Mouse (Mus musculus): ENCODE data around the gene Trpm3. TPM values are rescaled to one million over a fixed set of nuclear protein-coding genes. Genes with fewer than 3 reads are reported as not detected.

Trpm3 gene
- total and polyA plus RNA-seq, 2 experiments from 2014 or later, result 19.1 to 64.7 TPM

DNA sequence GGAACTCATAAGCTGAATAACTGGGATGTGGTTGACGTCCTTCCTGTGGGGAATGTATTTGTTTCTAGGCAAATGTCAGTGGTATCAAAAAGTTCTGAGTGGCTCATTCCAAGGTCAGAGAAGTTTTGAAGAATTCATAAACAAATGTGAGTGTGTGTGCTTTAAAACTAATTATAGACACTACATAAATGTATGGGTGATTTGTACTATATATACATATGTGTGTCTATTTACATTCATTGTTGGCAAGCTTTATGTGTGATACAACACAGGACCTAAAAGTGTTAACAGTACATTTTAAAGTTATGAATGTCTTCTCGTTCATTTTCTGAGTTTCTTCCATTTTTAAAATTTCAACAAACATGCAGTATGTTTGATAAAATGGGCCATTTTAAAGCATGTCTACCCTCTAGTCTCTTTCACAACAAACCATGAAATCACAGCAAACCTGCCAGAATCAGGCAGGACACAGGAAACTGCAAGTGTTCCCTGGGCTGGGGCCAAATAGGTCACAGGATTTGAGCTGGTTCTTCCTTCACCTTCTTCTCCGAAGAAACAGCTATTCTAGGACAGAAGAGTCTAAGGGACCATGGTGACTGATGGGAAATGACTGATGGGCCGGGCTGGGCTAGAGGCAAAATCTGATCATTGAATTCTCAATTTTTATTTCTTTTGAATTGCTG is 334.3 kb downstream of the Trpm3 start:
- no peaks in the 10 kb centered on the region for H3K27me3 ChIP-seq (ENCODE audit: insufficient read depth, low read length)
- H3K4me1 ChIP-seq (ENCODE audit: insufficient read depth, low read length), result no peaks in the 10 kb centered on the region
- WGBS, result 90% methylated on average over 4 of the region's 4 CpGs
- TF ChIP-seq CTCF (IDR thresholded peaks at IDR 0.05), result no peak
- ATAC-seq (ENCODE audit: low FRiP score) (no peak), DNase-seq (ENCODE audit: low spot score) (no peak)
- no peak overlapping the region for H3K4me3 ChIP-seq (ENCODE audit: low read depth, low read length)
- H3K4me2 ChIP-seq (ENCODE audit: low read depth, low read length, poor library complexity, severe bottlenecking), result no peak overlapping the region
- no peak overlapping the region for H3K27ac ChIP-seq (ENCODE audit: low read depth, low read length)
- H3K9ac ChIP-seq (replicated peaks; ENCODE audit: low read length, poor library complexity, severe bottlenecking), result no peak overlapping the region
- no peaks in the 10 kb centered on the region for H3K36me3 ChIP-seq (ENCODE audit: insufficient read depth, low read length)
- no peaks in the 10 kb centered on the region for H3K9me3 ChIP-seq (ENCODE audit: low read length)

DNA sequence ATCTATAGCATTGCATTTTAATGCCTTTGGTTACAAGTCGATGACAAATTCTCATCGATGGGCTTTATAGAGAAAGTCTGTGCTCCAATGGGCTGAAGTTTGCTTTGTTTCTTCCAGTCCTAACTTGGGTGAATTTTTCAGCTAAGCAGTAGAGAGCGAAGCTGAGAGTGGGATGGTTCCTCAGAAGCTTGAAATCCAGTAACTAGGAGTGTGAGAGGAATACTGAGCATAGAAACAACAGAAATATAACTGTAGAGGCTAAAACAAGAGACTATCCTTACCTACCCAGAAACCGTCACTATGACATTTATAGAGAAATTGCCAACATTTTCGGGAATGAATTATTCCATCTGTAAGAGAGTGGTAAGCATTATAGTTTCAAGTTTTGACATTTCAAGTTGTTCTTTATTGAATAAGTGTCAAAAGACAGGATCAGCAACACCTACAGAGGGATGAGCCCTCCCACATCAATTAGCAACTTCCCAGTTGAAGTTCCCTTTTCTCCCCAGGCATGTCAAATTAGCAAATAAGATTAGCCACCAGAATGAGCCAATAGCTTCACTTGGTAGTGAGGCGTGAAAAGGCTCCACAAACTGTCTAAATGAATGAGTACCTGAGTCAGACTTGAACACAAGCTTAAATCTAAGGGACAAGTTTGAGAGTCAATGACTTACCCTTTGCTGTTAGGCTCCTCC is 339.6 kb downstream of the Trpm3 start:
- H3K27me3 ChIP-seq (ENCODE audit: insufficient read depth, low read length), result no peaks in the 10 kb centered on the region
- H3K9ac ChIP-seq (replicated peaks; ENCODE audit: low read length, poor library complexity, severe bottlenecking), result no peak overlapping the region
- ATAC-seq (ENCODE audit: low FRiP score) (no peak), DNase-seq (ENCODE audit: low spot score) (no peak)
- H3K4me3 ChIP-seq (ENCODE audit: low read depth, low read length), result no peak overlapping the region
- no peak overlapping the region for H3K27ac ChIP-seq (ENCODE audit: low read depth, low read length)
- H3K36me3 ChIP-seq (ENCODE audit: insufficient read depth, low read length), result no peaks in the 10 kb centered on the region
- no peaks in the 10 kb centered on the region for H3K4me1 ChIP-seq (ENCODE audit: insufficient read depth, low read length)
- WGBS, result 83% methylated on average over 6 of the region's 6 CpGs
- no peak overlapping the region for H3K4me2 ChIP-seq (ENCODE audit: low read depth, low read length, poor library complexity, severe bottlenecking)
- no peaks in the 10 kb centered on the region for H3K9me3 ChIP-seq (ENCODE audit: low read length)
- no peak for TF ChIP-seq CTCF (IDR thresholded peaks at IDR 0.05)

DNA sequence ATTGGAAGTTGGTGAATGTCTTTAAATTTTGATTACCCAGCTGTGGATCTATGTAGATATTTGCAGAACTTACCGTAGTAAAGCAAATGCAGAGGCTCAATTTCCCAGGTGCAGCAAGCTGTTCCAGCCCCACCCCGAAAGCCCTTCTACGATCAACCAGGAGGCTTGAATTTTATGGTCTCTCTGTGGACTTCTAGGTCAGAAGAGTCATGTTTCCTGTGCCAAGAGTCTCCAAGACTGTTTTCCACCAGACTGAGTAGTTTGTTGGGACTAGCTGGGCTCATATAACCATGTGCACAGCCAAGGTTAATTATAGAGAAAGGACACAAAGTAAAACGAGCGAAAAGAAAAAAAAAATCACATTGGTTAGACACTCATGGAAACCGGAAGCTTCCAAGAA is 364.6 kb downstream of the Trpm3 start:
- ATAC-seq (ENCODE audit: low FRiP score) (no peak), DNase-seq (ENCODE audit: low spot score) (no peak)
- Histone ChIP-seq H3K4me2 (ENCODE audit: low read depth, low read length, poor library complexity, severe bottlenecking) (no peak overlapping the region), H3K9ac (replicated peaks; ENCODE audit: low read length, poor library complexity, severe bottlenecking) (no peak overlapping the region), H3K27ac (ENCODE audit: low read depth, low read length) (no peak overlapping the region), H3K36me3 (ENCODE audit: insufficient read depth, low read length) (no peaks in the 10 kb centered on the region), H3K27me3 (ENCODE audit: insufficient read depth, low read length) (no peaks in the 10 kb centered on the region), H3K4me1 (ENCODE audit: insufficient read depth, low read length) (no peaks in the 10 kb centered on the region), H3K9me3 (ENCODE audit: low read length) (no peaks in the 10 kb centered on the region), H3K4me3 (ENCODE audit: low read depth, low read length) (no peak overlapping the region)
- 88% methylated on average over 6 of the region's 6 CpGs for WGBS
- TF ChIP-seq CTCF (IDR thresholded peaks at IDR 0.05), result no peak

DNA sequence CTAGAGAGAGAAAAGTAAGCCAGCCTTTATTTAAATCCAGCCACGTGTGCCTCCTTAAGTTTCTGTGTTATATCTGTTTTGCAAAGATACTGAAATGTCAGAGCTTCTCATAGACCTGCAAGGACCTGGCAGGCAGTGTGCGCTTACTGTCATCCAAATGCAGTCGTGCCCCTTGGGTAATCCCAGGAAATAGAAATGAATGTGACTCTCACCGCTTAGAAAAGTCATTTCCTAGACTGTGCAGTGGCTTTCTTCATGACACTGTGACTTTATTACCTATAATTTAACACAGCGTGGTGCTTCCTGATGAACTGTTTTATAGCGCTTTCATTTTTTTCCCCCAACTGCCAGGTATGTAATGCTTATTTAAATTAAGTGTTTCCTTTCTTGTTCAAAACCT is 379.7 kb downstream of the Trpm3 start:
- no peak overlapping the region for H3K4me3 ChIP-seq (ENCODE audit: low read depth, low read length)
- no peak overlapping the region for H3K9ac ChIP-seq (replicated peaks; ENCODE audit: low read length, poor library complexity, severe bottlenecking)
- no peaks in the 10 kb centered on the region for H3K4me1 ChIP-seq (ENCODE audit: insufficient read depth, low read length)
- ATAC-seq (ENCODE audit: low FRiP score) (no peak), DNase-seq (ENCODE audit: low spot score) (peak; percentile 51)
- H3K36me3 ChIP-seq (ENCODE audit: insufficient read depth, low read length), result no peaks in the 10 kb centered on the region
- no peaks in the 10 kb centered on the region for H3K9me3 ChIP-seq (ENCODE audit: low read length)
- H3K27me3 ChIP-seq (ENCODE audit: insufficient read depth, low read length), result no peaks in the 10 kb centered on the region
- TF ChIP-seq CTCF (IDR thresholded peaks at IDR 0.05), result no peak
- WGBS, result 56% methylated on average over 6 of the region's 6 CpGs
- H3K4me2 ChIP-seq (ENCODE audit: low read depth, low read length, poor library complexity, severe bottlenecking), result no peak overlapping the region
- H3K27ac ChIP-seq (ENCODE audit: low read depth, low read length), result no peak overlapping the region

DNA sequence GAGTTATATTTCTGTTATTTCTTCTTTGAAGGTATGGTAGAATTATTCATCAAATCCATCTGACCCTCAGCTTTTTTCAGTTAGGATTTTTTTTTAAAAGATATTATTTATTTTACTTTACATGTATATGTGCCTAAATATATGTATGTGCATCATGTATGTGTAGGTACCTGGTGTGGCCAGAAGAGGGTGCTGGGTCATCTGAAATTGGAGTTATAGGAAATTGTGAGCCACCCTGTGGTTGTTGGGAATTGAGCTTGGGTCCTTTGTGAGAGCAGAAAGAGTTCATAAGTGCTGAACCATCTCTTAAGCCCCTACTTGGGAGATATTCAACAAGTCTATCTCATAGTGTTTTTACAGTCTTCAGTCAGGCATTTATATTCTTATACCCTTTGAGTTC is 389.1 kb downstream of the Trpm3 start:
- Histone ChIP-seq H3K4me2 (ENCODE audit: low read depth, low read length, poor library complexity, severe bottlenecking) (no peak overlapping the region), H3K4me1 (ENCODE audit: insufficient read depth, low read length) (no peaks in the 10 kb centered on the region), H3K36me3 (ENCODE audit: insufficient read depth, low read length) (no peaks in the 10 kb centered on the region), H3K9me3 (ENCODE audit: low read length) (no peaks in the 10 kb centered on the region), H3K27me3 (ENCODE audit: insufficient read depth, low read length) (no peaks in the 10 kb centered on the region), H3K4me3 (ENCODE audit: low read depth, low read length) (no peak overlapping the region), H3K9ac (replicated peaks; ENCODE audit: low read length, poor library complexity, severe bottlenecking) (no peak overlapping the region), H3K27ac (ENCODE audit: low read depth, low read length) (no peak overlapping the region)
- ATAC-seq (ENCODE audit: low FRiP score), result no peak
- DNase-seq (ENCODE audit: low spot score), result no peak
- peak; percentile 43 for TF ChIP-seq CTCF (IDR thresholded peaks at IDR 0.05)

DNA sequence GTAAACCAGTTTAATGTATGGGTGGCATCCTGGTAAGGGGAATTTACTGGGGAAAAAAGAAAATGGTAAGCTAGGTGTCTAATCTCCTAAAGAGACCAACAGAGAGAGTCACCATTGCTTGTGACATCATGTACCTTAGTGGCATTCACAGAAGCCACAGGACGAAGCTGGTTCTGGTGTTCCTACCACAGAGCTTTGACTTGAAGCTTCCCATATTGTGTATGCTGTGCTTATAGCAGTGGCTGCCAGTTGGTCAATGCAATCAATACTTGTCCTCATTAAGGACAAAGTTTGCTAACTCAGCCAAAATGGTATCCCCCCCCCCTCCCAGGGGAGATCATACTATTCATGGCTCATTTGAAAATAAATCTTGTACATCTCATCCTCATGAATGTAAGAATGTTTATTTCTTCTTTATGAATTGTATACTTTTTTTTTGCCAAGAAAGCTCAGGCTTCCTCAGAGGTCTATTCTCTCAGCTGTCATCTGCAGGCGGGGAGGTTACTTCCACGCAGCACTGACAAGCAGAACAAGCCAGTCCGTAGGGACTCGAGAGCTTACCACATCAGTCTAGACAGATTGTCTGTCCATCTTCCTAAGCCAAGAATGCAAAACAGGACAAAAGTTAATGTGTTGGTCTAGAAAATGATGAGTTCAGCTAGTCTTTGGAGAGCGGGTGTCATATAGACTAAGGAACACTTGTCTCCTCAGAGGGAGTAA is 404.3 kb downstream of the Trpm3 start:
- Histone ChIP-seq H3K4me1 (ENCODE audit: insufficient read depth, low read length) (no peaks in the 10 kb centered on the region), H3K27me3 (ENCODE audit: insufficient read depth, low read length) (no peaks in the 10 kb centered on the region), H3K27ac (ENCODE audit: low read depth, low read length) (no peak overlapping the region), H3K4me2 (ENCODE audit: low read depth, low read length, poor library complexity, severe bottlenecking) (no peak overlapping the region), H3K9me3 (ENCODE audit: low read length) (no peaks in the 10 kb centered on the region), H3K9ac (replicated peaks; ENCODE audit: low read length, poor library complexity, severe bottlenecking) (no peak overlapping the region), H3K36me3 (ENCODE audit: insufficient read depth, low read length) (no peaks in the 10 kb centered on the region), H3K4me3 (ENCODE audit: low read depth, low read length) (no peak overlapping the region)
- ATAC-seq (ENCODE audit: low FRiP score), result no peak
- TF ChIP-seq CTCF (IDR thresholded peaks at IDR 0.05), result no peak
- DNase-seq (ENCODE audit: low spot score), result no peak
- WGBS, result 86% methylated on average over 6 of the region's 6 CpGs
